Mouse (Mus musculus): ENCODE data around the gene Gm21958. TPM values are rescaled to one million over a fixed set of nuclear protein-coding genes. Genes with fewer than 3 reads are reported as not detected.

The Gm21958 gene
- polyA plus RNA-seq, 1 experiment: not detected

DNA sequence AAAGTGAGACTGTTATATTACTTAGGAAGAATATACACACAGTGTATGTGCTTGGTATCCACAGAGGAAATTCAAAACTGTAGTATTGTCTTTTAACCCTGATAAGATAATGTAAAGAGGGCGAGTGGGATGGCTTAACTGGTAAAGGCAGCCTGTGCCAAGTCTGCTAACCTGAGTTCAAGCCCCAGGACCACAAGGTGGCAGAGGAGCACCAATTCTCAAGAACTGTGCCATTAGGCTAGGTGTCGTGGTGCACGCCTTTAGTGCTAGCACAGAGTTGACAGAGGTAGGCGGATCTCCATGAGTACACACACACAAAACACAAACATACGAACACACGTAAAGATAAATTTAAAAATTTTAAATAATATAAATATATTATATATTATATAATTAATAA lies 44.6 kb downstream of the Gm21958 start:
- TF ChIP-seq POLR2A (IDR thresholded peaks at IDR 0.05; ENCODE audit: extremely low read depth, insufficient read depth, low read length): no peak
- Histone ChIP-seq H3K4me3 (ENCODE audit: insufficient read depth, low read length) (no peak overlapping the region), H3K27ac (ENCODE audit: insufficient read depth, low read length) (no peak overlapping the region), H3K4me1 (ENCODE audit: control insufficient read depth, insufficient read depth, low read length) (peaks cover 2% of the 10 kb centered on the region; the same call in 1 of the 2 replicates)

DNA sequence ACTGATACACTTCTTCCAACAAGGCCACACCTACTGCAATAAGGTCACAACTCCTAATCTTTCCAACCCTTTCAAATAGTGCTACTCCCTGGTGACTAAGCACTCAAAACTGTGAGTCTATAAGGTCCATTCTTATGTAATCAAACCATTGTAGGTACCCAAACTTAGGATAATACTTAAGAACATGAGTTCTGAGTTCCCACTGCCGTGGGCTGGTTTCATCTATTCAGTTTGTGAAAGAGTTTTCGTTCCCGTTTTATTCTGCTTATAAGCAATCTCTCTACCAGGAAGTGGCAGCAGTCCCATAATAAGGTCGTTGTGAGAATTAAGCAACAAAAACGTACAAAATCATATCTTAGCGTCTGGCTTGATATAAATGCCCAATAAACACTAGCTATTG lies 45.4 kb downstream of the Gm21958 start:
- H3K27ac ChIP-seq (ENCODE audit: insufficient read depth, low read length): no peak overlapping the region
- H3K4me3 ChIP-seq (ENCODE audit: insufficient read depth, low read length): no peak overlapping the region
- peaks cover 2% of the 10 kb centered on the region; the same call in 1 of the 2 replicates for H3K4me1 ChIP-seq (ENCODE audit: control insufficient read depth, insufficient read depth, low read length)
- TF ChIP-seq CTCF (IDR thresholded peaks at IDR 0.05; ENCODE audit: extremely low read depth, insufficient read depth, low read length): no peak
- TF ChIP-seq POLR2A (IDR thresholded peaks at IDR 0.05; ENCODE audit: extremely low read depth, insufficient read depth, low read length): no peak

DNA sequence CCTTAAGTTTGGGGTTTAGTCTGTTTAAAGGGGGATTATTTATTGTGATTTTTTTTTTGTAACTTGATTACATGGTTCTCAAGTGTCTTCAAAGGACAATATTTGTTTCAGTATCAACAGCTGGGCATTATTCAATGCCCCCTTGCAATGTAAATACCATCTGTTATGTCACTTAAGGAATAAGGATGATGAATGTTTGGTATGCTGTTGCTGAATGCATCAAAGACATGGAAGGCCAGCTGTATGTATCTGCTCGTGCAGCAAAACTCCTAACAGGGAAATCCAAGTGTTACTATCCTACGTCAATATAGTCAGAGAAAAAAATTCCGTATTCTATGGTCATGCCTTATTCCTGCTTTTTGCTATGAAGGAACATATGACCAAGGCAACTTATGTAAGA lies 46.0 kb downstream of the Gm21958 start:
- H3K4me3 ChIP-seq (ENCODE audit: insufficient read depth, low read length): no peak overlapping the region
- no peak overlapping the region for H3K27ac ChIP-seq (ENCODE audit: insufficient read depth, low read length)
- TF ChIP-seq CTCF (IDR thresholded peaks at IDR 0.05; ENCODE audit: extremely low read depth, insufficient read depth, low read length) (no peak), POLR2A (IDR thresholded peaks at IDR 0.05; ENCODE audit: extremely low read depth, insufficient read depth, low read length) (no peak)
- H3K4me1 ChIP-seq (ENCODE audit: control insufficient read depth, insufficient read depth, low read length): peaks cover 2% of the 10 kb centered on the region; the same call in 1 of the 2 replicates

Other genes with a start within 250 kb of the Gm21958 start
- 45.0 and 50.3 TPM in 2 replicates for gene Supt20, start 21.5 kb downstream of the Gm21958 start, polyA plus RNA-seq (2012; rRNA removed)
- 41.7 and 44.7 TPM in 2 replicates for gene Exosc8, start 21.0 kb upstream of the Gm21958 start, polyA plus RNA-seq (2012; rRNA removed)
- 23.2 and 24.6 TPM in 2 replicates for gene Alg5, start 21.2 kb upstream of the Gm21958 start, polyA plus RNA-seq (2012; rRNA removed)
- gene Smad9, start 41.2 kb upstream of the Gm21958 start, polyA plus RNA-seq (2012; rRNA removed): 5.3 and 5.7 TPM in 2 replicates
- 48.3 and 51.2 TPM in 2 replicates for gene Rfxap, start 93.4 kb upstream of the Gm21958 start, polyA plus RNA-seq (2012; rRNA removed)
- gene Sertm1, start 201.5 kb upstream of the Gm21958 start, polyA plus RNA-seq (2012; rRNA removed): 13.9 and 16.8 TPM in 2 replicates